Mouse (Mus musculus) brain, embryonic 14.5 days (tissue): ENCODE measurements around the gene Stk4.

Source experiments
- CTCF ChIP-seq: fragments of 200-500 bp; IDR thresholded peaks from 2 replicates; pipeline ENCODE4 v1.5.1; 2012; ENCODE audit warnings: inconsistent platforms, mild to moderate bottlenecking, moderate library complexity, borderline replicate concordance; ENCODE audit not compliant: insufficient read depth, insufficient read length; ENCODE audit errors: extremely low read depth
- POLR2A ChIP-seq: fragments of 200-500 bp; IDR thresholded peaks from 2 replicates; pipeline ENCODE4 v1.6.1; 2012; ENCODE audit warnings: mild to moderate bottlenecking, inconsistent platforms, borderline replicate concordance; ENCODE audit not compliant: poor library complexity, insufficient read depth, insufficient read length, severe bottlenecking; ENCODE audit errors: extremely low read depth

- TF ChIP-seq CTCF (no peak), POLR2A (no peak)
Measured at GRCm38 (mm10) chr2:164192279-164192678, 122.2 kb downstream of the Stk4 start.
